Mouse (Mus musculus) embryonic facial prominence, embryonic 15.5 days (tissue): ENCODE data around the gene Smpd3. TPM values are rescaled to one million over a fixed set of nuclear protein-coding genes. Genes with fewer than 3 reads are reported as not detected.

Source experiments
- ATAC-seq: fragments of 200-750 bp; cut with Nextera tagmentation; 2 replicates; pipeline ENCODE4 v1.8.0; 2017; ENCODE audit warnings: low read depth, moderate TSS enrichment; ENCODE audit not compliant: insufficient number of reproducible peaks, low FRiP score, low TSS enrichment
- H3K27ac ChIP-seq: fragments of 300-500 bp; sonication (generic); replicated peaks from 2 replicates; pipeline ENCODE4 v1.5.1; 2015; ENCODE audit warnings: mild to moderate bottlenecking, inconsistent platforms
- H3K27me3 ChIP-seq: fragments of 300-500 bp; sonication (generic); 2 replicates; pipeline ENCODE4 v1.6.1; 2015; ENCODE audit warnings: inconsistent platforms
- H3K36me3 ChIP-seq: fragments of 300-500 bp; sonication (generic); 2 replicates; pipeline ENCODE4 v1.6.1; 2015; ENCODE audit warnings: mild to moderate bottlenecking, inconsistent platforms
- H3K4me1 ChIP-seq: fragments of 300-500 bp; sonication (generic); 2 replicates; pipeline ENCODE4 v1.6.1; 2015; ENCODE audit warnings: inconsistent platforms
- H3K4me2 ChIP-seq: fragments of 300-500 bp; sonication (generic); replicated peaks from 2 replicates; pipeline ENCODE4 v1.6.1; 2015; ENCODE audit warnings: mild to moderate bottlenecking, inconsistent platforms
- H3K4me3 ChIP-seq: fragments of 300-500 bp; sonication (generic); replicated peaks from 2 replicates; pipeline ENCODE4 v1.5.1; 2015; ENCODE audit warnings: mild to moderate bottlenecking, inconsistent platforms
- H3K9ac ChIP-seq: fragments of 300-500 bp; sonication (generic); 2 replicates; pipeline ENCODE4 v1.6.1; 2015; ENCODE audit warnings: inconsistent platforms
- H3K9me3 ChIP-seq: fragments of 300-500 bp; sonication (generic); replicated peaks from 2 replicates; pipeline ENCODE4 v1.6.1; 2016; ENCODE audit warnings: inconsistent platforms
- WGBS: fragments of 180-500 bp; shearing (Covaris S2); methylation state at CpG from one replicate; pipeline ENCODE4 v1.1.7; 2015; 5-methylcytosine and 5-hydroxymethylcytosine counted together
- polyA plus RNA-seq: library from polyadenylated mRNA; unstranded; fragments of >200 nt; fragmentation: Nextera tagmentation; extraction: Ambion mirVana; gene quantifications from 2 replicates; pipeline ENCODE4 v1.2.1, GENCODE M21; 2015

Gene Smpd3
- polyA plus RNA-seq, 1 experiment from 2014 or later, result 29.6 TPM

DNA sequence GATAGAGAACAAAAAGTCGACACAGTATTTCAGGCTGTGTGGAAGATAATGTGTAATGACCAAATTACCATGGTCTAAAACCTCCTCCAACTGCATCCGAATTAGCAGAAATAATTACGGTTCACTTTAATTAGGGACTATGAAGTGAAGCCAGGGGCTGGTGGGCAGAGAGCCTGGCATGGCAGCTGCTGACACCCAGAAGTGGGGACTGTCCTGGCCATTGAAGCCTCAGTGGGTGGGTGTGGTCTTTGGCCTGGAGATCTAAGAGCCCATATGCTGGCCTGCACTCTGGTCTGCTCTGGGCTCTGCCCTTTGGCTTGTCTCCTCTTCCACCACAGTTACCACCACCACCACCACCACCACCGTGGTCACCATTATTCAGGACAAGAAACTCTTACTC, 73.9 kb downstream of the Smpd3 start:
- H3K9me3 ChIP-seq, result no peaks in the 10 kb centered on the region
- no peak overlapping the region for H3K27ac ChIP-seq
- 75% methylated on average over 4 of the region's 4 CpGs for WGBS
- H3K36me3 ChIP-seq, result peaks cover 9% of the 10 kb centered on the region; the same call in 1 of the 2 replicates
- H3K4me3 ChIP-seq, result no peak overlapping the region
- H3K27me3 ChIP-seq, result no peaks in the 10 kb centered on the region
- H3K4me1 ChIP-seq, result peaks cover 6% of the 10 kb centered on the region; the same call in 1 of the 2 replicates
- H3K4me2 ChIP-seq, result no peak overlapping the region
- H3K9ac ChIP-seq, result no peak overlapping the region
- ATAC-seq, result no peak

DNA sequence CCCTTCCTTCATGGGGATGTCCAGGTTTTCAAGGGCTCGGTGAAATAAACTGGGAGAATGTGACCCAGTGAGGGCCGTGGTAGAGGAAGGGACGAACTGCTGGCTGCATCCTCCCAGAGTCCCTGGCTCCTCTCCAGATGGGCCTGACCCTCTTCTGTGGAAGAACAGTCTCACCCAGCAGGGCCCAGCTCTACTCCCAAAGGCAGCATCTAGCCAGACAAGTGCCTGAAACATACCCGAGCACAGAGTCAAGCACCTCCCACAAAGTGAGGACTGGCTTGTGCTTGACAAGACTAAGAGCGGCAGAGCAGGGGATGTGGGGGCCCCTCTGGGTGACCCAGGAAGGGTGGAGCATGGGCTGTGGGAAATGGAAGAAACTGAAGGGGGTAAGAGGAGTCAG, 75.4 kb downstream of the Smpd3 start:
- Histone ChIP-seq H3K27ac (no peak overlapping the region), H3K36me3 (peaks cover 16% of the 10 kb centered on the region; the same call in 1 of the 2 replicates), H3K4me3 (no peak overlapping the region), H3K27me3 (no peaks in the 10 kb centered on the region), H3K4me1 (0 out of 2 replicates have a peak, but pooled peaks cover 5% of the 10 kb centered on the region), H3K9me3 (no peaks in the 10 kb centered on the region), H3K9ac (no peak overlapping the region), H3K4me2 (no peak overlapping the region)
- WGBS, result 51% methylated on average over 5 of the region's 5 CpGs
- ATAC-seq, result no peak; the same call in 1 of the 2 replicates

DNA sequence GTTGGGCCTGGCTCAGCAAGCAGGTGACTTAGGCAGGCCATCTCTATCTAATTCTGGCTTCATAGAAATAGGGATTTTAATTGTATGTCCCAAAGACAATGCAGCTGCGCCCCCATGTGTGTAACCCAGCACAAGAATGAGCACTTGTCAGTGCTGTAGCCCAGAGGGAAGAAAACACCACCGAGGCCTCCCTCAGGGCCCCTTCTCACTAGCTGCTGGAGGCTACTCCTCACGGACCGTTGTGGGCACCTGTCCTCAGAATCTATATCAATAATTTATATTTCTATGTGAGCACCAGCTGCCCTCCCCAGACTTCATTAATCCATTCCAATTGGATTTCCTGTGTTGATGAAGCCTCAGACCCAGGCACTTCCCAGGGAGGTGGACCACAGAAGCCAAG, 76.9 kb downstream of the Smpd3 start:
- Histone ChIP-seq H3K27me3 (no peaks in the 10 kb centered on the region), H3K4me2 (no peak overlapping the region), H3K36me3 (peaks cover 16% of the 10 kb centered on the region; the same call in 1 of the 2 replicates), H3K4me1 (0 out of 2 replicates have a peak, but pooled peaks cover 5% of the 10 kb centered on the region), H3K9ac (no peak overlapping the region), H3K9me3 (no peaks in the 10 kb centered on the region), H3K27ac (no peak overlapping the region), H3K4me3 (no peak overlapping the region)
- ATAC-seq, result no peak
- WGBS, result 68% methylated on average over 4 of the region's 4 CpGs

DNA sequence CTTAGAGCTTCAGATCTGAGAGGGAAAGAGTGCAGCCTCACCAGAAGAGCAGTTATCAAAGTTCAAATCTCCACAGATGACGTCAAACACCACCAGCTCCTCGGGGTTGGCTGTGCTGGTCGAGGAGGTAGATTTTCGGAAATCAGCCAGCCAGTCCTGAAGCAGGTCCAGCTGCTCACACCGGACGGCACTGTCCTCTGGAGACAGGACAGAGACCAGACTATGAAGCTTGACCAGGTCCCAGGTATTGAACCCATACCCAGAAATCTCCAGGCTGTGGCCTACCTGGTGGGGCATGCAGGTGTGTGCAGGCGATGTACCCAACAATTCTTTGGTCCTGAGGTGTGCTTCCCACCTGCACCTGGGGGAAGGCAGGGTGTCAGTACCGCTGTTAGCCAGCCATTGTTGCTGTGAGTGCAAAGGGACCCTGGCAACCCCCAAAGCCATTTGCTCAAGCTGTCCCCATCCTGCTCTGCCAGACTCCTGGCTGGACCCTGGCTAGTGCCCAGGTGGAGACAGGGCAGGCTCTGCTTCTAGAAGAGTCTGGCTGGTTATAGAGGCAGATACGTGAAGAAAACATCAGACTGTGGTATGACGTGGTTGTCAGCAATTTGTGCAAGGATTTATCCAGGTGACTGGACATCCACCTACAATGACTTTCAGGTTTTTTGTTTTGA, 78.1 kb downstream of the Smpd3 start:
- H3K36me3 ChIP-seq, result peaks cover 16% of the 10 kb centered on the region; the same call in 1 of the 2 replicates

DNA sequence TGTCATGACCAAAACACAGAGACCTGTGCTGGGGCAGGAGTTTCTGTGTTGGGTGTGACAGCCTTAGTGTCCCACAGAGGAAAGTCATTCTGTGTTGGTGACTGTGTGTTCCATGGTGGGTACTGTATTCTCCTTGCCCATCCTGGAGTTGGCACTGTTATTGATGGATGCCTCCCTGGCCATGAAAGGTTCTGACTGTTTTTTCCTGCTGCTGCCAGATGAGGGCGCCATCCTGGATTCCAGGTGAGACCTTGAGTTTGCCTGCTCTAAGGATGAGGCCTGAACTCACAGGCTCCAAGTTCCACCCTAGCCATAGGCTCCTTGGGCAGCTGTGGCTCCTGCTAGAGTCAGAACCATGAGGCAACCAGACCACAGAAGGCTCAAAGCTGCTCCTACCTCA, 79.6 kb downstream of the Smpd3 start:
- no peak overlapping the region for H3K9ac ChIP-seq
- no peak for ATAC-seq
- H3K27me3 ChIP-seq, result no peaks in the 10 kb centered on the region
- H3K4me2 ChIP-seq, result no peak overlapping the region
- peaks cover 23% of the 10 kb centered on the region for H3K36me3 ChIP-seq
- H3K27ac ChIP-seq, result no peak overlapping the region
- no peaks in the 10 kb centered on the region for H3K9me3 ChIP-seq
- 30% methylated on average over 1 of the region's 1 CpGs for WGBS
- no peak overlapping the region for H3K4me3 ChIP-seq
- H3K4me1 ChIP-seq, result 0 out of 2 replicates have a peak, but pooled peaks cover 5% of the 10 kb centered on the region

More for the DNA sequence above, 78.1 kb downstream of the Smpd3 start:
- H3K27me3 ChIP-seq, result no peaks in the 10 kb centered on the region
- ATAC-seq, result no peak
- WGBS, result 85% methylated on average over 10 of the region's 10 CpGs
- no peak overlapping the region for H3K9ac ChIP-seq
- H3K4me1 ChIP-seq, result 0 out of 2 replicates have a peak, but pooled peaks cover 5% of the 10 kb centered on the region
- H3K4me2 ChIP-seq, result no peak overlapping the region
- no peak overlapping the region for H3K4me3 ChIP-seq
- no peak overlapping the region for H3K27ac ChIP-seq
- H3K9me3 ChIP-seq, result no peaks in the 10 kb centered on the region

DNA sequence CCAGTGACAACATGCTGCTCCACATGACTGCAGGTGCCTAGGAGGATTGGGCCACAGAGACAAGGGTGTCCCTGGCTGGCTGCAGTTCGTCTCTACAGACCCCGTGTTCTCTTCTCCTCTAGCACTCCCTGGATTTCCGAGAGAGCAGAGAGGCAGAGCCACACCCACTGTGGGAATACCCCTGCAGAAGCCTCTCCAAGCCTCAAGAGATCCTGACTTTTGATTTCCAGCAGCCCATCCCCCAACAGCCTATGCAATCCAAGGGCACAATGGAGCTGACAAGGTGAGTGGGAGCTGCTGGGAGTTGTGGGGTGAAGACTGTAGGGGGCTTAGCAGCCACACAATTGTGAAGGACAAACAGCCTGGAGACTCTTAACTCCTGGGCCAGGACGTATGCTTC, 87.6 kb downstream of the Smpd3 start:
- Histone ChIP-seq H3K9ac (no peak overlapping the region), H3K27me3 (no peaks in the 10 kb centered on the region), H3K4me2 (no peak overlapping the region), H3K36me3 (peaks cover 77% of the 10 kb centered on the region), H3K27ac (no peak overlapping the region), H3K9me3 (no peaks in the 10 kb centered on the region), H3K4me1 (no peaks in the 10 kb centered on the region), H3K4me3 (no peak overlapping the region)
- ATAC-seq, result no peak
- 67% methylated on average over 4 of the region's 4 CpGs for WGBS

DNA sequence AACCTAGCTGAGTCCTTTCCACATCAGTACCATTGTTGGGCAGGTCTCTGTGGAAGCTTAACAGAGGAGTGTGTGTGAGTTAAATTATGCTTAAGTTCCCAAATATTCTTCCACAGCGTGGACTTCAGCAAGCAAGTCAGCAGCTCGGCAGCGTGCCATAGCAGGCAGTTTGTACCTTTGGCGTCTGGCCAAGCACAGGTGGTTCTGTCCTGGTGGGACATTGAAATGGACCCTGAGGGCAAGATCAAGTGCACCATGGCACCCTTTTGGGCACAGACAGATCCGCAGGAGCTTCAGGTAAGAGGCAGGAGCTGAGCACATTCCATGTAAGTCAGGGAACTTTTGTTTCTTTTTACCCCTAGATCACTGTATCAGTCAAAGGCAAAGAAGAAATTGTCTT, 100.7 kb downstream of the Smpd3 start:
- no peaks in the 10 kb centered on the region for H3K4me1 ChIP-seq
- H3K9me3 ChIP-seq, result no peaks in the 10 kb centered on the region
- no peak overlapping the region for H3K4me3 ChIP-seq
- 70% methylated on average over 5 of the region's 5 CpGs for WGBS
- H3K36me3 ChIP-seq, result peaks cover 56% of the 10 kb centered on the region
- H3K27ac ChIP-seq, result no peak overlapping the region
- no peak for ATAC-seq
- H3K27me3 ChIP-seq, result no peaks in the 10 kb centered on the region
- H3K9ac ChIP-seq, result no peak overlapping the region
- H3K4me2 ChIP-seq, result no peak overlapping the region

DNA sequence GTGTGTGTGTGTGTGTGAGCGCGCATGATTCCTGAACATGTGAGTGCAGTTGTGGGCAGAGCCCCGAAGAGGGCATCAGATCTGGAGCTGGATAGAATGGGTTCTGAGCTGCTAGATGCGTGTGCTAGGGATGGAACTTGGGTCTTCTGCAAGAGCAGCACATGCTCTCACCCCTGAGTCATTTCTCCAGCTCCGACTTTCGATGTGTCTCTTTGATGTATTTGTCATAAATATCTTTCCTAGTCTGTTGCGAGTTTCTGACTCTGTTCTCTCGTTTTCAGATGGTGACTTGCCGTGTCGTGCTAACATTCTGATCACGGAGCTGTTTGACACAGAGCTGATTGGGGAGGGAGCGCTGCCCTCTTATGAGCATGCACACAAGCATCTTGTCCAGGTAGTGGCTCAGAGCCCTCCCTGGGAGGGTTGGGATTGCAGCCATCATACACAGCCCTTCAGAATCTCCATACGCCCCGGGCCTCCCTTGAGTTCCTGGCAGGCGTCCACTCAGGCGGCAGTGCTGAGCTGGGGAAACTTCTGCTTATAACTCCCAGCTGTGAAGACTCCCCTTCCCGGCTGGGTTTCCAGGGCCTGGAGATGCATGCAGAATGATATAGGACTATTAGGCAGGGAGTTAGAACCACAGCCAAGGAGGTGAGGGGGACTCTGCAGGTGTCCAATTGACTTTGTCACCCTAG, 103.1 kb downstream of the Smpd3 start:
- Histone ChIP-seq H3K27me3 (no peaks in the 10 kb centered on the region), H3K4me2 (no peak overlapping the region), H3K4me3 (no peak overlapping the region), H3K27ac (no peak overlapping the region), H3K4me1 (no peaks in the 10 kb centered on the region), H3K9ac (no peak overlapping the region), H3K9me3 (no peaks in the 10 kb centered on the region), H3K36me3 (peaks cover 47% of the 10 kb centered on the region)
- ATAC-seq, result no peak
- 76% methylated on average over 17 of the region's 17 CpGs for WGBS

DNA sequence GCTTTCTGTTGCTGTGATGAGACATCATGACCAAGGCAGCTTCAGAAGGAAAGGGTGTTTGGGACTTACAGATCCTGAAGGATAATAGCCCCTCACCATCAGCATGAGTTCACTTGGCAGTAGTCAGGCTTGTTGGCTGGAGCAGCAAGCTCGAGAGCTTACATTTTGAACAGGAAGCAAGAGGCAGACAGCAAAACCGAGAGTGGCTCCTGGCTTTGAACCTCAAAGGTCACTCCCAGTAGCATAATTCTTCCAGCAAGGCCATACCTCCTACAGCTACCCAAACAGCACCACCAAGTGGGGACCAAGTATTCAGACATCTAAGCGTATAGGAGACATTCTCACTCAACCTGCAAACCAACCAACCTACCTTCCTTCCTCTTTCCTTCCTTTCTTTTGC, 105.0 kb downstream of the Smpd3 start:
- no peak overlapping the region for H3K4me2 ChIP-seq
- no peak overlapping the region for H3K4me3 ChIP-seq
- no peak overlapping the region for H3K9ac ChIP-seq
- H3K4me1 ChIP-seq, result no peaks in the 10 kb centered on the region
- H3K9me3 ChIP-seq, result no peaks in the 10 kb centered on the region
- ATAC-seq, result no peak
- no peak overlapping the region for H3K27ac ChIP-seq
- WGBS, result 81% methylated on average over 3 of the region's 3 CpGs
- no peaks in the 10 kb centered on the region for H3K27me3 ChIP-seq
- H3K36me3 ChIP-seq, result peaks cover 39% of the 10 kb centered on the region

DNA sequence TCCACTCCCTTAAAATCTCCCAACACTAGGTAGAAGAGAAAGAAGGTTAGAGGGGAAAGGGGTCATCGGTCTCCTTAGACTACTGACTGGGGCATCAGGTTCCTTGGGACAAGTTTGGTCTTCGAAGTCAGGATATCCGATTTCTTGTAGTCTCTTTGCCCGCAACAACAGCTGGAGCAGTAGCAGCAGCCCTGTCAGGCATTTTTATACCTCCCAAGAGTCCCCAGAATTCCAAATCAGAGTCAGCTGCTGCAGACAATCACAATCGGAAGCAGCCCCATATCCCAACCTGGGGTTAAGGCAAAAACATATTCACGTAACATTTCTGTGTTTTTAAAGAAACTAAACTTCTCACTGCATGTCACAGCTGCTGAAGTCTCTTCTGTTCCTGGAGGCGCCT, 106.3 kb downstream of the Smpd3 start:
- no peak for ATAC-seq
- Histone ChIP-seq H3K4me3 (no peak overlapping the region), H3K36me3 (peaks cover 29% of the 10 kb centered on the region), H3K9ac (no peak overlapping the region), H3K4me2 (no peak overlapping the region), H3K27ac (no peak overlapping the region), H3K4me1 (no peaks in the 10 kb centered on the region), H3K9me3 (no peaks in the 10 kb centered on the region), H3K27me3 (no peaks in the 10 kb centered on the region)
- 54% methylated on average over 7 of the region's 7 CpGs for WGBS

DNA sequence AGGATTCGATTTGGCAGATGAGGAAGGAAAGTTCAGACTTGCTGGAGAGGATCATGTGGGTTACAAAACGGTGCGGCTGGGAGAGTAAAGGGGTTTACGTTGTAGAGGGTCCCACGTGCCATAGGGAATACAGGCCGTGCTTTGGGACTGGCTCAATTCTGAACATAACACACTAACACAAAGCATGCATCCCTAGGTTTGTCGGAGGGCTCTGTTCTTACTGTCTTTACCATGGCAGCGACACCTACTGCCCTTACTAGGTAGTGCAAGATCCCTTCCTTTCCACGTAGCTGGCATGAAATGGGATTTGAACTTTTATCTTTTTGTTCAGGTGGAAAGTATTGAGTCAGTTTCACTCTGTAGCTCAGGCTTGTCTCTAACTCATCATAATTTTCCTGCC, 111.2 kb downstream of the Smpd3 start:
- ATAC-seq, result no peak

More for the DNA sequence above, 111.2 kb downstream of the Smpd3 start:
- H3K9ac ChIP-seq, result no peak overlapping the region
- H3K36me3 ChIP-seq, result peaks cover 29% of the 10 kb centered on the region
- H3K4me1 ChIP-seq, result no peaks in the 10 kb centered on the region
- H3K4me2 ChIP-seq, result no peak overlapping the region
- H3K4me3 ChIP-seq, result no peak overlapping the region
- no peak overlapping the region for H3K27ac ChIP-seq
- 36% methylated on average over 9 of the region's 9 CpGs for WGBS
- H3K9me3 ChIP-seq, result no peaks in the 10 kb centered on the region
- H3K27me3 ChIP-seq, result no peaks in the 10 kb centered on the region
